Mouse (Mus musculus) mouse embryonic stem cell (cell line): ENCODE data around the gene Chrna10.

Experiments
- in situ Hi-C, 2 experiments: fragments of 300-500 bp; cut with MboI; formaldehyde crosslinking; loops; 1 replicate in 1 of 2; 3 replicates in 1 of 2; pipeline ENCODE4 v1.14.3; 2019 to 2020; ENCODE audit warnings: low sequenced_read_pairs in 2 of 2, low pct_unique_long_range_greater_than_20kb in 1 of 2, mixed read lengths in 1 of 2; ENCODE audit not compliant: unreplicated experiment in 1 of 2

Chrna10 gene

DNA sequence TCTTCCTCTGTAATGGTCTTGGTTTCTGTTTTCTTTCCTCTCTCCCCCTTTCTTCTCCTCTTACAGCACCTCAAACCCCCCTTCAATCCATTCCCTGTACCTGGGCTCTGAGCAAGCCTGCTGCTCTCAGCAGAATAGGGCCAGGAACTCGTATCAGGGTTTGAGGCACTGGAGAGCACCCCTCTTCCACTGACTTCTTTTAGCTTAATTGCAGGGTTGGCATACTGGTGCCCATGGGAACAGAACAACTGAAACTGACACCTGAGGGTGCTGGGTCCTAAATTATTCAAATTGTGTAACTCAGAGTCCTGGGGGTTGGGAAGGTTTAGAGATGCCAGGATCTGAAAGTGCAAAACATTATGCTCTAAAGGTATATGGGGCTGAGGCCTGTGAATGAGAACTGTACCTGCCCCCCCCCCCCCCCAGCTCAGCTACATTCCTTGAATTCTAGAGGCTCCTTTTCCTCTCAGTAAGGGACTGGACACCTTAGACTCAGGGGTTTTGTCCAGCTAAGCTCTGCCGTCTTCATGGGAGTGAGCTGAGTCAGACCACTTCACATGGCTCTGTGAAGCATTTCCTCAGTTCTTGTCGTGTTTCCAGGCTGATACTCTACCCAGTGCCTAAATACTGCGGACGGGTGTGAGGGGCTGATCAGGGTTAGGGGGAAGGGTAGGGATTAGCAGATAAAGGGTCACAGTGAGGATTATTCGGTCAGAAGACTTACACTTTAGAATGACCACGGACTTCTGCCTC, at the start of gene Chrna10:
Gene Chrna10, minus strand, starts transcription at position 250 of the 753 bp plus-strand sequence.
- in situ Hi-C loops: no loop called here

DNA sequence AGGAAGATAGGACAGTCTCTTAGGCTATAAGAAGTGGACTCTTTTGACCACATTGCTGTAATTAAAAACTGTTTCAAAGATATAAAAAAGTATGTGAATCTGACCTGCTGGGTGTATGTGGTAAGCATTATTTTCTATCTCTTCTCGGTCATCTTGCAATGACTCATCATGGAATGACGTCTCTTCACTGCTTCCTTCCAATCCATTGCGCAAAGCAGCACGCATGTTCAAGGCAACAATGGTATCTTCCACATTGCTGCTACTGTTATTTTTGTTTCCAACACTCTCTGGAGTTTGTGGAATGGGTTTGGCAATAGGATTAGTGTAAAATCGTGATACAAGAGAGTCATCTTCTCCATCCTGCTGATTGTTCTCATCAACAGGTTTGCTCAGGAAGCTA, 37.1 kb upstream of the Chrna10 start:
- in situ Hi-C loops: no loop called here

DNA sequence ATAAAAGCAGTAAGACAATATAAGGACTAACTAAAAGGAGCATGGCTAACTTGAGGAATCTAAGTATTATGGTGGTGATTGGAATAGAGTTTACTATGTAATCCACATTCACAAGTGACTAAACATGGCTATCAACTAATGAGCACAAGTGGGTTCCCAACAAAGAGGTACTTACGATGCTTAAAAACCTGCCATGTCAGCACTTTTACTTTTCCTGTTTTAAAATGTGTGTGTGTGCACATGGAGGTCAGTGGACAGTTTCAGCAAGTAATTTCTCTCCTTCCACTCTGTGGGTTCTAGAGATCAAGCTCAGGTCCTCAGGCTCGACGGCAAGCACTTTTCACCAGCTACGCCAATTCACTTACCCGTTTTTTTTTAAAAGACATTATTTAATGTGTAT, 21.3 kb upstream of the Chrna10 start:
- in situ Hi-C loops: loop anchor here (25.0 kb wide), 1 partner anchor 324 kb away; no protein-coding TSS in a partner anchor

DNA sequence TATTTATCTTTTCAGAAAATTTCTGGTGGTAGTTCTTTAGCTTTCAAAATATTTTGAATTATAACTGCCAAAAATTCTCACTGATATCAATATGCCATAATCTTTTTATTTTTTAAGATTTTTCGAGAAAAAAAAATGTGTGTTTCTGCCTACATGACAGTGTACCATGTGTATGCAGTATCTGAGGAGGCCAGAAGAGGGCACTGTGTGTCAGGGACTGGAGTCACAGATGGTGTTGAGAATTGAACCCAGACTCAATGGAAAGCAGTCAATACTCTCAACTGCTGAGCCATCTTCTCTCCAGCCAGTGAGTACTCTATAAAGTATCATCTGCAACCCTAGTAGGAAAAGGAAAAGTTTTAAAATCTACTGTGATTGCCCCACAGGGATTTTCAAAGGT, 20.8 kb upstream of the Chrna10 start:
- in situ Hi-C loops: loop anchor here (25.0 kb wide), 1 partner anchor 325 kb away; no protein-coding TSS in a partner anchor

DNA sequence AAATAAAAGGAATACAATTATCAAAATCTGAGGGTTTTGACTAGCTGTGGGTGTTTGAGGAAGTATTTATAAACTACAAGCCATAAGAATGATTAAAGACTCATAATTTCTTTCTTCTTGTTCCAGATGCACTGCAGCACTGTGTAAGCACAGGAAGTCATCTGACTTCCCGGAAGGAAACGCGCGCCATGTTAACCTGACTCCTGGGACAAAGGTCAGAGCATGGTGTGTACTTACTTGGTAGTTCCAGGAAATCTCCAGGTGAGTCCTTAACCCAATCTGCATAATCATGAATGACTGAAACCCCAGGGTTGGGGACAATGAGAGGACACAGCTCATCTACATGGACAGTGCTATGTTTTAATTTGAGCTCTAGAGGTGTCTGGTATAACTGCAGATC, 15.8 kb upstream of the Chrna10 start:
- in situ Hi-C loops: loop anchor here (25.0 kb wide), 1 partner anchor 330 kb away; no protein-coding TSS in a partner anchor

DNA sequence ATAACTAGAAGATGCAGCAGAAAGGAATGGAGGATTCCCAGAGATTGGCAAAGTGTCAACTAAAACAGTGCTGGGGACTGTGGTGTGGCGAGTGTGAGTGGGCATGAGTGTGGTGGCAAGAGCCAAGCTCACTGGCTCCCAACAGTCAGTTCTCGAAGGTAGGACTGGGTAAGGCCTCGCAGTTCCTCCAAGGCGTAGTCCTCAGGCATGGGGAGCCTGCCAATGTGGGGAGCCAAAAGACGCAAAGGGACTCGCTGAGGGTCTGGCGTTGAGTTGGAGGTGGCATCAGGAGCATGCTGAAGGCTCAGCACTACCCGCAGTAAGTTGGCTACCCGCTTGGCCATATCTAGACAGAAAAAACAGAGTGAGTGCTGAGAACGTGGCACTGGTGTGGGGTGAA, 3.7 kb upstream of the Chrna10 start:
- in situ Hi-C loops: no loop called here

DNA sequence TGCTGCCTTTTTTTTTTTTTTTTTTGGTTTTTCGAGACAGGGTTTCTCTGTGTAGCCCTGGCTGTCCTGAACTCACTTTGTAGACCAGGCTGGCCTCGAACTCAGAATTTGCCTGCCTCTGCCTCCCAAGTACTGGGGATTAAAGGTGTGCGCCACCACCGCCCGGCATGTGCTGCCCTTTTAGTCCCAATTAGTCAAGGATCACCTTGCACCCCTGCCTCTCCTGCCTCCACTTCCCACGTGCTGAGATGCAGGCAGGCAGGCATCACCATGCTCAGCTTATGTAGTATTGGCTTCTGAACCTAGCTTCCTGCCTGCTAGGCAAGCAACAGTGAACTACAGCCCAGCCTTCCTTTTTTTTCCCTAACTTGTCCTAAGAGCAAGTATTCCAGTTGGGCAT, 754 bp upstream of the Chrna10 start:
- in situ Hi-C loops: no loop called here

DNA sequence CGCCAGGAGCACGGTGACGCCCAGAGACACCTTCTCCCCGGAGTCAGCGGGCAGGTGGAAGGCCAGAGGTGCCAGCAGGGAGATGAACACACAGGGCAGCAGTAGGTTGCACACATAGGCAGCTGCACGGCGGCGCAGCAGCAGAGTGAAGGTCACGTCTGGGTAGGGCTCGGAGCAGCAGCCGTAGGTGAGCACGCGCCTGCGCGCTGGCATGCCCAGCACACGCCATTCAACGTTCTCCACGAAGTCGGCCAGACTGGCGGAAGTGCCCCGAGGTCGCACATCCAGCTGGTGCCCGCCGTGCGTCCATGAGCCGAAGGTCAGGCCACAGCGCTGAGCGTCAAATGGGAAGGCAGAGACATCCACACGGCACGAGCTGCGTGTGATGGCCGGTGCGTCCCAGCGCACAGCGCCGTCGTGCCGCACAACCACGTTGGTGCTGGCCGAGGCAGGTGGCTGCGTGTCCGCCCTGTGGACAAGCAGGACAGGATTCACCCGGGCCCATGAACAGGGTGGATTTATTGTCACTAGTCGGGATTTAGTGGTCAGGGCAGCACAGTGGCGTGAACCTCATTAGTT, 3.4 kb downstream of the Chrna10 start:
- in situ Hi-C loops: no loop called here

DNA sequence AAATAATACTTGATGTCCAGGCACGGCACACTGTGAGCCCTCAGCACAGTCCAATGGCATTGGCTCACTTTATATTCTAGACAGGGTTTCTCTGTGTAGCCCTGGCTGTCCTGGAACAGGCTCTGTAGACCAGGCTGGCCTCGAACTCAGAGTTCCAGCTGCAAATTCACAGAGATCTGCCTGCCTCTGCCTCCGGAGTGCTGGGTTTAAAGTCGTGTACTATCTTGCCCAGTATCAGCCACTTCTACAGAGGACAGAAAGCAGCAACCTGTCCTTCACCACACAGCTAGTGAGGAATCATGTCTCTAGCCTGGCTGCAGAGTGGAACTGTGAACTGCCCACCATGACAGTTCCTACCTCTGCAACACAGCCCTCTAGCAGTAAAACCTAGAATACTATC, 6.9 kb downstream of the Chrna10 start:
- in situ Hi-C loops: no loop called here

DNA sequence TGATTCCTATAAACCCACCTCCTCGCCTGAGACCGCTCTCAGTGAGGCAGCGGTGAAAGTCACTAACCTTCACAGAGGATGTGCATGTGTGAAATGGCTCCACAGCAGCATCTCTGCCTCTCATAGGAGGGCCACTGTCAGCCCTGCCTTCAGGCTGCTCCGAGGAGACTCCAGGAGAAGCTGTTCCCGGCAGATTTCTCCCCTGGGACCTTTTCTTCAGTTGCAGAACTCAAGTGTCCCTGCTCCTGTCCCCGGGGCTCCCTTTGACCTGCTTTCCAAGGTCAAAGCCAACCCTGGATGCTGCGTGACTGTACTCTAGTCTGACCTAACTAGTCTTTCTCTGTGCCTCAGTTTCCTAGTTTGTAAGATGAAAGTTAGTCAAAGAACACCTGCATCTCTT, 7.5 kb downstream of the Chrna10 start, which contains the start of gene Art5:
Gene Art5, minus strand, starts transcription at position 319 of the 400 bp plus-strand sequence.
- in situ Hi-C loops: no loop called here

DNA sequence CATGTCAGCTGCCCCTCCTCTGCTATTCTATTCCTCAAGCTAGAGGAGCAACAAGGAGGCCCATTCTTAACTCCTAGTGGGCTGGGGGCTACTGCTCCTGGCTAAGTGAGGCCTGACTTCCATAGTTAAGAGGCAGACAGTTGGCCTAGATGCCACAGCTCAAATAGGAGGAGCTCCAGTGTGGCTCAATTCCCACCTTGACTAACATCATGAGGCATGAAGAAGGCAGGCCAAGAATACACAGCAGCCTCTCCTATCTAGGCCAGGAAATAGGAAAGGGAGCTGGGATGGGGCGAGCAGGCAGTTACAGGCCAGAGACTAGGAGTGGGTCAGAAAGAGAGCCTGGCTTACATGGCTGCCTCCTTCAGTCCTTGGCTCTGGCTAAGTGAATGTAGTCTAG, 8.4 kb downstream of the Chrna10 start:
- in situ Hi-C loops: no loop called here

DNA sequence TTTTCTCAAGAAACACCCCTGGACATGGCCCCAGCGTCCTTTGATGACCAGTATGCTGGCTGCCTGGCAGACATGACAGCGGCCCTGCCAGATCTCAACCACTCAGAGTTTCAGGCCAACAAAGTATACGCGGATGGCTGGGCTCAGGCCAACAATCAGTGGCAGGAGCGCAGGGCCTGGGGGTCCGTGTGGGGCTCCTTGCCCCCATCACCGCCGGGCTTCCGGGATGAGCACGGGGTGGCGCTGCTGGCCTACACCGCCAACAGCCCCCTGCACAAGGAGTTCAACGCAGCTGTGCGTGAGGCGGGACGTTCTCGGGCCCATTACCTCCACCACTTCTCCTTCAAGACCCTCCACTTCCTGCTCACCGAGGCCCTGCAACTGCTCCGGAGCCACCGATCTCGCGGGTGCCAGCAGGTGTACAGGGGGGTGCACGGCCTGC, 9.9 kb downstream of the Chrna10 start:
- in situ Hi-C loops: no loop called here

DNA sequence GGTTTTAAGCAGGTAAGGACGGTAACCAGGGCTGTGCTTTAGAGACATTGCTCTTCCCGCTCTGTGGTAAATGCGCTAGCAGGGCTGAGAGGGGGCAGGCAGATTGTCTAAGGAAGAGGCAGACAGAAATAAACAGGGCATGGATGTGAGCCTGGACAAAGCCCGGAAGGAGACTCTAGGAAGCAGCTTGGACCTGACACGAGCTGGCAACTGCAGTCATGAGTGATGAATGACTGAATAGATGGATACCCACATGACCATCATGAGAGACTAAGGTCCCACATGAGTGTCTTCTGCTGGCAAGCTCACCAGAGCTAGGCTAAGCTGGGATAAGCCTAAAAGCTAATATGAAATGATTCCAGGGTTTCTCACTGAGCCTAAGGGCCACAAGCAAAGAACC, 12.5 kb downstream of the Chrna10 start:
- in situ Hi-C loops: no loop called here

DNA sequence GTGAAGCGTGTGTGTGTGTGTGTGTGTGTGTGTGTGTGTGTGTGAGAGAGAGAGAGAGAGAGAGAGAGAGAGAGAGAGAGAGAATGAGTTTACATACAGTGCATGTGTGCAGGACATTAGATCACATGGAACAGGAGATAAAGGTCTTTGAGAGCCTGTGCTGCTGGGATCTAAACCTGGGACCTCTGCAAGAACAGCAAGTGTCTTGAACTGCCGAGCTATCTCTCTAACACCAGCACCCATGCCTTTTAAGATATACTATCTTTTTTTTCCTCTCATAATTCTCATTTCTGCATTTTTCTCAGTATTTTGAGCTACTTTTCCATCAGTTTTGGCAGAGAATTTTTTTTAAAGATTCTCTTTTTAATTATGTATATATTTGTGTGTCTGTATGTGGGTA, 13.1 kb downstream of the Chrna10 start:
- in situ Hi-C loops: no loop called here

DNA sequence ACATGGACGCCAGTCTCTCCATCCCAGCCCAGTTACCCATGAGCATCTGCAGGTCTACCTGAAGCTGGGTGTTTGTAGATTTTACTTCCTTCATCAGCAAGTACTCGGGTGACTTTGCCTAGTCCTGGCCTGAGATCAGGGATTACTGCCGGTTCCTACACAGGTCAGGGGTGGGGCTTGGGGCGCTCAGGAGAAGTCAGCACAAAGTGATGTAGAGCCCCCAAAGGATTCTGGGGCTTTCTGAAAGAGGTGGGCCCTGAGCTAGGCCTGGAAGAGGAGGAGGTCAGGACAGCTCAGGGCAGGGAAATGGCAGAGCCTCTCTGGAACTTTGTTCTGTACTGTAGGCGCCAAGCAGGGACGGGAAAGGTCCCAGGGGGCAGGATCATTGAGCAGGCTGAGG, 13.9 kb downstream of the Chrna10 start:
- in situ Hi-C loops: no loop called here

DNA sequence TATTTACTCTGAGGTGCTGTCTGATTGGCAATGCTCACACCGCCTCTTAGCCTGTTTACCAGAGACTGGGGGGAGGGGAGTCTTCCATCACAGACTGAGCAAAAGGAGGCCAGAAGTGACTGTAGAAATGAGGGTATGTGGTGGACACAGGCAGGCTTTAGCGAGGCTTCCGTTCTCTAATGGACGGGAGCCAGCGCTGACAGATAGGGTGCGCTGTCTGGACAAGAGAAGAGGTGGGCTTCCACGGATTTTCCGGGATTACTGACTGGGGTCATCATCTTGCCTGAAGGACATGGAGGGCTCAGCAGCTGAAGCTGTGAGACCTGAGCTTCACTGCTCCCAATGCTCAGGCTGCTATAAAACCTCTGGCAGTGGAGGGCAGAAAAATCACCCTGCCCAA, 14.4 kb downstream of the Chrna10 start:
- in situ Hi-C loops: no loop called here

DNA sequence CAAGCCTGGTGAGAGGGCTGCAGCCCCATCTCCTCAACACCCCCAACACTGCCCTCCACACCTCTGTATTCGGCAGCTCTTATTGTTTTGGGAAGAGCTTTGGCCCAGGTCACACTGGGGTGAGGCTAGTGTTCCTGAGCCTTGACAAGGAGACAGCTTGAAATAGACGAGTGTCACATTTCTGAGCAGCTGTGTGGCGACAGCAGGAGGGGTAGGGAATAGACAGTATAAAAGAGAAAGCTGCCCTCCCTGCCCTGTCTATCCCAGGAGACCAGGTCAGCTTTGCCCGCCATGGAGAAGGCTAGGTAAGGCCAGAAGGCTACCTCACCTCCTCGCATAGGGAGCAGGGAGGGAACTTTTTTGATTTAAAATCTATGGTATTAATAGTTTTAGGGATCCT, 15.1 kb downstream of the Chrna10 start, which contains the start of gene Art1:
Gene Art1, plus strand, starts transcription at position 257 of the 400 bp plus-strand sequence.
- in situ Hi-C loops: no loop called here

DNA sequence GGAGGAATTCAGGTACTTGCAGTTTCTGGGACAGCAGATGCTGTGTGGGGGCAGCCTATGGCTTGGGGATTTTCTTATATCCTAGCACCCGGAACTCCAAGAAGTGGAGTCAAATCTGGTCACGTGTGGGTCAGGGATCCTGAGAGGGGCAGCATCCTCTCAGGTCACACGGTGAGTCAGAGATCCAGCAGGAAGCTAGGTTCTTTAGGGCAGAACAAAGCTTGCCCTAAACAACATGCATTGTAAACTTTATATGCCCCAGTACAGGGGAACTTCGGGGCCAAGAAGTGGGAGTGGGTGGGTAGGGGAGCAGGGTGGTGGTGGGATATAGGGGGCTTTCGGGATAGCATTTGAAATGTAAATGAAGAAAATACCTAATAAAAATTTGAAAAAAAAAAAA, 15.8 kb downstream of the Chrna10 start:
- in situ Hi-C loops: no loop called here

DNA sequence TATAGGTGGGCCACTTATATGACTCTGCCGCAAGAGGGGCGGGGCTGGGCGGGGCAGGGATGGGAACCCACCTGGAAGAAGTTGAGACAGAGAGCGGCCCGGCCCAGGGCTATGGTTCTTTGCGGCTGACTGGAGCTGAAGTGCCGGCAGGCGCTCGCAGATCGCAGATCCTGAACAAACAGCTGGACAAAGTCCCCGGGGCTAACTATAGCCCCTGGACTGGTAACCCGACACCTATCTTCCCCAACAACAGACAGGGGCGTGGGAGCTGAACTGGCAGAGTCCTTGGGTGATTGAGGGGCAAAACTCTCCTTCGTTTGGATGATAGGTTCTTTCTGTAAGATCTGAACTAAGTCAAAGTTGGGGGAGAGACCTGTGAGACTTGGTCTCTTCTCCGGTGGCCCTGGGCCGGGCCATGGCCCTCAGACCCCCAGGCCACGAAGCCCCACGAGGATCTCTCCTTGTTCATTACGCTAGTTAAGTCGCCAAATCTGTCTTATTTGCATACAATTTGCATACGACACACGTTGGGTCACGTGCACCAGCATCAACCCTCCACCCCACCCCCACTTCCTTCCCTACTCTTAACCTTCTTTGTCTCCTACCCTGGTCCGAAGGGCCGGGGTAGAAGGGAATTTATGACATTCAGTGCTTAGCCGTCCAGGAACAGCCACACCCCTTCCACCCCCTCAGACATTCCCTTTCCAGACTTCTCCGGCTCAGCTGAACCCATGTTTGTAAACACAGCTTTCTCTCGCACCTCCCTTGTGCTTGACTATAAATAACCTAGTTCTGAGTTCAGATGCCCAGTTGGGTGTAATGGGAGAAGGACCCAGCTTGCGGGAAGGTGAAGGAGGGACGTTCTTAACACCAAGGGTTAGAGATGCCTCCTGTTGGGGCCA, 16.6 kb downstream of the Chrna10 start:
- in situ Hi-C loops: loop anchor here (25.0 kb wide), 1 partner anchor 438 kb away; the partner anchor contains the start of gene Clpb (in 2 of the 2)
